Mouse (Mus musculus) brain, embryonic 14.5 days (tissue): ENCODE data around the gene Rwdd4a.

Source experiments
- CTCF ChIP-seq: fragments of 200-500 bp; IDR thresholded peaks from 2 replicates; pipeline ENCODE4 v1.5.1; 2012; ENCODE audit warnings: inconsistent platforms, mild to moderate bottlenecking, moderate library complexity, borderline replicate concordance; ENCODE audit not compliant: insufficient read depth, insufficient read length; ENCODE audit errors: extremely low read depth
- POLR2A ChIP-seq: fragments of 200-500 bp; IDR thresholded peaks from 2 replicates; pipeline ENCODE4 v1.6.1; 2012; ENCODE audit warnings: mild to moderate bottlenecking, inconsistent platforms, borderline replicate concordance; ENCODE audit not compliant: poor library complexity, insufficient read depth, insufficient read length, severe bottlenecking; ENCODE audit errors: extremely low read depth

DNA sequence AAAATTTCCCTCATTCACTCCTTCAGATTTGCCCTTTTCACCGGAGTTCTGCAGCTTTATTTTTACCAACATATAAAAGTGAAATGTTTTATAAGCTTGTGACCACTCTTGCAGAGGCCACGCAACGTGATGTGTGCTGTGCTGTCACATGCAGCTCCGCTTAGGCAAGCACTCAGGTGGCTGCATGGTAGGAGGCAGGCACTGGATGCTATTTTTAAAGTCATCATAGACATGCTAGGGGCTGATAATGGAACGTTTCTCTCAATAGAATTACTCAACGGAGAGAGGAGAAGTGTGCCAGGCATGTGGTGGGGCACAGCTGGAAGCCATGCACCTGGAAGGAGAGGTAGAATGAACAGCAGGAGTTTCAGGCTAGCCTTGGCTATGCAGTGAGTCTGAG lies 38.0 kb upstream of the Rwdd4a start:
- TF ChIP-seq CTCF (no peak), POLR2A (no peak)
